Mouse (Mus musculus): ENCODE data around the gene Unk.

The Unk gene

GRCm38 (mm10) chr11:116110540-116110939 is 80.4 kb downstream of the Unk start:
- no peak for DNase-seq
